Mouse (Mus musculus): ENCODE measurements around the gene Rsf1.

Gene Rsf1

GRCm38 (mm10) chr7:97632897-97633296 is 53.2 kb downstream of the Rsf1 start:
- no peak for DNase-seq

- no peak for DNase-seq
These were observed 65.4 kb downstream of the Rsf1 start for GRCm38 (mm10) chr7:97645060-97645459.

GRCm38 (mm10) chr7:97647656-97648055 is 68.0 kb downstream of the Rsf1 start:
- DNase-seq, result no peak

GRCm38 (mm10) chr7:97650729-97651128 is 71.0 kb downstream of the Rsf1 start:
- DNase-seq, result no peak

- no peak for DNase-seq
These were observed 76.5 kb downstream of the Rsf1 start for GRCm38 (mm10) chr7:97656144-97656543.

- no peak for DNase-seq
These were observed 81.9 kb downstream of the Rsf1 start for GRCm38 (mm10) chr7:97661634-97662033.

- DNase-seq, result no peak
These were observed 99.5 kb downstream of the Rsf1 start for GRCm38 (mm10) chr7:97679239-97679638.

GRCm38 (mm10) chr7:97687831-97688230 is 108.1 kb downstream of the Rsf1 start:
- no peak for DNase-seq

GRCm38 (mm10) chr7:97695441-97695840 is 115.8 kb downstream of the Rsf1 start:
- DNase-seq, result no peak

- DNase-seq, result no peak
These were observed 116.4 kb downstream of the Rsf1 start for GRCm38 (mm10) chr7:97696133-97696505.

- DNase-seq, result peak; percentile 94
These were observed 117.0 kb downstream of the Rsf1 start, which contains the start of gene Clns1a for GRCm38 (mm10) chr7:97696506-97697254. Clns1a (plus strand) TSS chr7:97696634.

- no peak for DNase-seq
These were observed 120.5 kb downstream of the Rsf1 start for GRCm38 (mm10) chr7:97700173-97700572.

- DNase-seq, result no peak
These were observed 121.4 kb downstream of the Rsf1 start for GRCm38 (mm10) chr7:97701106-97701505.

GRCm38 (mm10) chr7:97707123-97707522 is 127.4 kb downstream of the Rsf1 start:
- no peak for DNase-seq

GRCm38 (mm10) chr7:97707809-97708208 is 128.1 kb downstream of the Rsf1 start:
- DNase-seq, result no peak

GRCm38 (mm10) chr7:97709204-97709603 is 129.5 kb downstream of the Rsf1 start:
- DNase-seq, result peak; percentile 61

- no peak for DNase-seq
These were observed 135.0 kb downstream of the Rsf1 start for GRCm38 (mm10) chr7:97714651-97715050.

- DNase-seq, result no peak
These were observed 137.6 kb downstream of the Rsf1 start for GRCm38 (mm10) chr7:97717326-97717725.

- no peak for DNase-seq
These were observed 139.4 kb downstream of the Rsf1 start for GRCm38 (mm10) chr7:97719078-97719477.

GRCm38 (mm10) chr7:97720109-97720508 is 140.4 kb downstream of the Rsf1 start:
- no peak for DNase-seq

GRCm38 (mm10) chr7:97722278-97722918 is 142.7 kb downstream of the Rsf1 start:
- DNase-seq, result peak; percentile 71

- DNase-seq, result no peak
These were observed 144.2 kb downstream of the Rsf1 start for GRCm38 (mm10) chr7:97723646-97724538.

- no peak for DNase-seq
These were observed 145.7 kb downstream of the Rsf1 start for GRCm38 (mm10) chr7:97725401-97725800.

All from layer of hippocampus, adult 9-11 months (tissue).